12 mouse cellular contexts compared by ENCODE assay signal in genomic region chr16:37988211-37988865, GRCm38 (mm10).
A peak's percentile ranks its signal among the peaks of the same experiment; 100 is the strongest.
DNase-seq lines count a peak whose midpoint lies in the region.
"Had no signal": no experiment of that assay in that cellular context is flagged by ENCODE, and none has a peak within 500 bp of the region (broad histone marks: within the 10 kb centered on the region; RNA-seq: fewer than 3 reads in every experiment).

No protein-coding gene starts in this region.

- peak; percentile 43 to 60 for DNase-seq in layer of hippocampus, adult 8-10 months (ENCODE audit: low spot score in 2 of 2)
- no peak for DNase-seq in layer of hippocampus, postnatal 14 days (ENCODE audit: low spot score in 2 of 2)
- peak; percentile 80 to 83 for DNase-seq in frontal cortex, adult 2 months (ENCODE audit: extremely low spot score in 1 of 2, low spot score in 1 of 2)
- peak; percentile 62 to 78 for DNase-seq in left cerebral cortex, adult 9 months (ENCODE audit: low spot score in 2 of 2)
- DNase-seq in right cerebral cortex, postnatal 14 days, result peak; percentile 26
- DNase-seq in adrenal gland, adult 8-10 months, result no peak
- no peak for DNase-seq in cerebellum, postnatal 14 days
- DNase-seq: adrenal gland, postnatal 36 days; cerebellum, adult 9-11 months; kidney, adult 8-10 months; kidney, postnatal 25 days; lung, postnatal 14 days had no signal

Comparison
In these comparisons a context has a peak if more than half of its experiments do, and no peak if none do; other contexts are left out.
1. DNase-seq: peak in layer of hippocampus, adult 8-10 months (2 of 2), frontal cortex, adult 2 months (2 of 2), left cerebral cortex, adult 9 months (2 of 2) and right cerebral cortex, postnatal 14 days (single experiment); none in layer of hippocampus, postnatal 14 days (0 of 2), adrenal gland, adult 8-10 months (single experiment) and cerebellum, postnatal 14 days (0 of 2).